Mouse (Mus musculus): ENCODE measurements at regions not wholly inside any gene's neighbourhood (a gene's known extent, or its start where the extent isn't known, plus 50 kb on each side); places are given as distances from the start of the nearest gene placed in this dataset.

GRCm38 (mm10) chr10:8018229-8019026 is 62.4 kb upstream of the Tab2 start:
- no peak for DNase-seq

GRCm38 (mm10) chr10:8016741-8017140 is 60.7 kb upstream of the Tab2 start:
- DNase-seq, result no peak

- DNase-seq, result no peak
Measured at GRCm38 (mm10) chr10:8011744-8012143, 55.7 kb upstream of the Tab2 start.

- no peak for DNase-seq
Measured at GRCm38 (mm10) chr10:8011138-8011537, 55.1 kb upstream of the Tab2 start.

GRCm38 (mm10) chr10:8009855-8010254 is 53.8 kb upstream of the Tab2 start:
- DNase-seq, result no peak

- DNase-seq, result no peak
Measured at GRCm38 (mm10) chr10:8007990-8008368, 51.9 kb upstream of the Tab2 start.

GRCm38 (mm10) chr10:8007286-8007989 is 51.4 kb upstream of the Tab2 start:
- DNase-seq, result no peak
